Mouse (Mus musculus) lung, postnatal 25 days (tissue): ENCODE results near the gene Zfp704.

Experiments
- DNase-seq: peaks from one replicate; pipeline ENCODE4 v3.0.0; 2022; ENCODE audit warnings: low spot score

The Zfp704 gene

GRCm38 (mm10) chr3:9557778-9558560, 51.9 kb downstream of the Zfp704 start:
- no peak for DNase-seq

- no peak for DNase-seq
These were observed 53.7 kb downstream of the Zfp704 start for GRCm38 (mm10) chr3:9556137-9556536.

GRCm38 (mm10) chr3:9554916-9555315, 55.0 kb downstream of the Zfp704 start:
- DNase-seq = no peak

GRCm38 (mm10) chr3:9552332-9552731, 57.6 kb downstream of the Zfp704 start:
- DNase-seq = no peak

DNA sequence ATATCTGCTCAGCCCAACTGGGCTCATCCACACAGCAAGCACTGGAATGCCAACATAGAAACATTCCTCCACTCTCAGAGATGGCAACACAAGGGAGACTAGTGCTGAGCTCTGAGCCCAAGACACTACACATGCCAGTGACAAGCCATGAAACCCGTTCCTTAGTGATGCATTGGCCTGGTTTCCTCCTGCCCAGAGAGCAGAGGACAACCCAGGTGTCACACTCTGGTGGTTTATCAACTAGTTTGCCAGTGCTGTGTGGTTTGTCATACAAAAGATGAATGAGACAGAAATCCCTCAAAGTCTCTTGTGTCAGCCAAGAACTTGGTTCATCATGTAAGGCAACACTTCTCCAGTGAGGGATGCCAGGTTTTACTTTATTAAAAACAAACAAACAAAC, 59.0 kb downstream of the Zfp704 start:
- no peak for DNase-seq

DNA sequence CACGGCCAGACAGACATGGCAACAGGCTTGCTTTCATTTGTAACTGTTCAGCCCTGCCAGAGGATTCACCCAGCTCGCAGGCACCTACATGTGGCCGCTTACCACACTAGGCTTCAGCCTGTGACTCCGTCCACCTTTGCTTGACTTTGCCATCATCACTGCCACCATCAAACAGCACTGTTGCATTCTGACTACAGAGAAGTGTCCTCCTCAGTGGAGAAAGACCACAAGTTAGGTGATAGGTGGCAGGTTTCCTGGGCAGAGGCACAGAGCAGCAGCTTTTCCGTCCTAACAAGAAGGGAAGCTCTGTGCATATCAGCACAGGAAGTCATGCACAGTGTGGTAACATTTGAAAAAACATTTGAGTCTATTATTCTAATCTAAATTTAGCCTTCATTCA, 60.1 kb downstream of the Zfp704 start:
- no peak for DNase-seq

- no peak for DNase-seq
These were observed 61.7 kb downstream of the Zfp704 start for GRCm38 (mm10) chr3:9548188-9548587.

- DNase-seq = no peak
These were observed 62.8 kb downstream of the Zfp704 start for GRCm38 (mm10) chr3:9546882-9547620.

- no peak for DNase-seq
These were observed 65.5 kb downstream of the Zfp704 start for GRCm38 (mm10) chr3:9544421-9544820.

DNA sequence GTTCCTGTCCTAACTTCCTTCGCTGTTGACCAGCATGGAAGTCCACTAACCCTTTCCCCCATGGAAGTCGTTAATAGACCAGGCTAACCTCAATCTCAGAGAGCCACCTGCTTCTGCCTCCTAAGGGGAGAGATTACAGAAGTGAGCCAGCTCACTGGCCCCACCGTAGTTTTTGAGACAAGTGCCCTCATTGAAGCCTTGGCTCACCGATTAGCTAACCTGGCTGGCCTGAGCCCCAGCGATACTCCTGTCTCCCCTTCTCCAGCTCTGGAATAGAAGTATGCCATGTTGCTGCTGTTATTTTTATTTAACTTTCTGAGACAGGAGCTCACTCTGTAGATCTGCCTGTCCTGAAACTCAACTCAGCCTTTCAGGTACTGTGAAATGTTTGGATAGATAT, 66.0 kb downstream of the Zfp704 start:
- no peak for DNase-seq

DNA sequence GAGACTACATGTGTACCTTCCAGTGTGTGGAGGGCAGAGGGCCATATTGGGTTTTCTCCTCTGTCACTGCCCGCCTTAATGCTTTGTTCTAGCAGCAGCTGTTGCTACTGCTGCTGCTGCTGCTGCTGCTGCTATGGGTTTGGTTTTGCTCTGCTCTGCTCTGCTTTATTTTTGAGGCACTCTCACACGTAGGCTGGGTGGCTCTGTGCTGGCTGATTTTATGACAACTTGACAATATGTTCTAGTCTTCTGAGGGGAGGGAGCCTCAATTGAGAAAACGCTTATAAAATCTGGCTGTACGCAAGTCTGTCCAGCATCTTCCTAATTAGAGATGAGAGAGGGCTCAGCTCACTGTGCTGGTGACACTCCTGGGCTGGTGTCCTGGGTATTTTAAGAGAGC, 66.4 kb downstream of the Zfp704 start:
- DNase-seq = no peak

- no peak for DNase-seq
These were observed 68.3 kb downstream of the Zfp704 start for GRCm38 (mm10) chr3:9541561-9541960.

DNA sequence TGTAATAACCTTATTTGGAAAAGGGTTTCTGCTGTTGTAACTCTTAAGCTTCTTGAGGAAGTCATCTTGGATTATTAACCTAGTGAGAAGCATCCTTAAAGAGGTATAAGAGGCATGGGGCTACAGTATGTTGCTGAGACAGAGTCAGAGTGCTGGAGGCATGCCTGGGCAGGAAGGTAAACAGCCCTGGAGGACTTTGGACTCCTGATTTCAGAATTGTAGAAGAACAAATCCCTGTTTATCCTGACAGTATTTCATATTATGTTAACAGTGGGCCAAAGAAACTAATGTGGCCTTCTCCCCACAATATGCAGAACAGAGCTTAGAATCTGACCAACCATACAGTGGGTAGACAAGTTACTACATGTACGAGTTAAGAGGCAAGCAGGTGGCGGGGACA, 71.4 kb downstream of the Zfp704 start:
- no peak for DNase-seq

DNA sequence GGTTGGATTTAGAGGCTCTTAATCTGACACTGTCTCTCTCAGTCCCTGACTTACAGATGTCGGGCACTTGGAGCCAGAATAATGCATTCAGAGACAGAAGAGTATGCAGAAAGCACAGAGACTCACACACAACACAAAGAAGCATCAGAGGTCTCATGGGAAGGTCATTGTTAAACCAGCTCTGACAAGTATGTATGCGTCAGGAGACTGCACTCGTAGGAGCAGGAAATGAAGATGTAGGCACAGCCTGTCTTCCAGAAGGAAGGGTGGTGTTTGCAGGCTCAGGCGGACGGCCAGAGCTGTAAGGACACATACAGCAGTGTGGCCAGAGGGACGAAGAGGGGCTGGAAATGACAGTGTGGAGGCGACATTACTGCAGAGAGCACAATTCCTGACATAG, 72.0 kb downstream of the Zfp704 start:
- no peak for DNase-seq

- no peak for DNase-seq
These were observed 79.6 kb downstream of the Zfp704 start for GRCm38 (mm10) chr3:9530097-9530780.

GRCm38 (mm10) chr3:9524429-9524828, 85.5 kb downstream of the Zfp704 start:
- no peak for DNase-seq

- no peak for DNase-seq
These were observed 86.6 kb downstream of the Zfp704 start for GRCm38 (mm10) chr3:9523081-9523932.

GRCm38 (mm10) chr3:9522009-9522408, 87.9 kb downstream of the Zfp704 start:
- no peak for DNase-seq

- no peak for DNase-seq
These were observed 89.2 kb downstream of the Zfp704 start for GRCm38 (mm10) chr3:9520728-9521054.

DNA sequence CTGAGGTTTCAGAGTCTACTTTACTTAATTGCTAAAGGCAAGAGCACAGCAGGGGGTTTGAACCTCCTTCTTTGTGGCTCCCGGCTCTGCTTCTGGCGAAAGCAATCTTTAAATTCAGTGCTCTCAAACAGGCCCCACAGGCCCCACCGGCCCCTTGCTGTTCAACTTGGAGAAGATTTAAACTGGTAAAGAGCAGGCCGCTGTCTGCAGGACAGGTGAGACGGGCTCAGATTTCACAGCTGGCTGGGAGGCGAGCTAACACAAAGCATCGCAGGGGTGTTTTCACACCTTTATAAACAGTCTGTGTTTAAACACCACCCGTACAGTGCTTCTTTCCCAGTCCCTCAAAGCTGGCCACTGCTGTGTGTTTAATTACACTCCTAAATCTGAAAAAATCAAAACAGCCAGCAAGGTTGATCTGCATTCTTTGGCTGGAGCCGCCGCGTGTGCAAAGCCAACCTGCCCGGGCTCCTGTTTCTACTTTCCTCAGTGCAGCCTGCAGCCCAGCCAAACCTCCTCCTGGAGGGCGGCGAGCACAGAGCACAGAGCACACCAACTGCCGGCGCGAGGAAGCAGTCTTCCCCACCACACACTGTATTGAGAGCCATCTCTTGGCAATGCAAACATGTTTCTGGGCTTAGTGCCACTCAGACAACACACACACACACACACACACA, 89.7 kb downstream of the Zfp704 start:
- DNase-seq = peak; percentile 86

DNA sequence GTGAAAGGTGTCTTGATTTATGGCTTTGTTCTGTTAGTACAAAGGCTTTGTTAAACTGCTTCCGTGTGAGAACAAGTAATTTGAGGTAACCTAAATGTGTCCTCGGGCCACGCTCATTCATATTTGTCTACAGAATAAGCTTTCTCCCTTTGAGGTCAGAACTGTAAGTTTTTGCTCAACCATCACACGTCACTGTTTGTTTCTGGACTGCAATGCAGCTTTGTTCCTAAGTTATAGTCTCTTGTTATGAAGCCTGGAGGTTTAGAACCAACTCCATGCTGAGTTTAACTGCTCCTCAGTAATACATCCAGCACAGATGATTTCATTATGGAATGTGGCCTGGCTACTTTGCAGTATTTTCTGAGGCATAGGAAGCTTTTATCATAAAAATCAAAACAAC, 90.4 kb downstream of the Zfp704 start:
- no peak for DNase-seq

DNA sequence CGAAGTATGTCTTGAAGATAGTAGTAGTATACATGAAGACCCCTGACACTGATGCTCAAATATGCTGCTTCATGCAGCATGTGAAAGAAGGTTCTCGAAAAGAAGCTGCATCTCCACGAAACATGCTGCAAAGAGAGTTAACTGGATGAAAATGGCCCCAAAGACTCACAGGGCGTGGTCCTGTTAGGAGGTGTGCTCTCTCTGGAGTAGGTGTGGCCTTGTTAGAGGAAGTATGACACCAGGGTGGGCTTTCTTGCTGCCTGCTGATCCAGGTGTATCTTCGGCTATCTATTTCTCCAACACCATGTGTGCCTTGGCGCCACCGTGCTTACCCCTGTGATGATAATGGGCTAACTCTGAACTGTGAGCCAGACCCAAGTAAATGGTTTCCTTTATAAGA, 90.9 kb downstream of the Zfp704 start:
- no peak for DNase-seq
